Mouse (Mus musculus) myocyte (in vitro differentiated cells): ENCODE data around the gene Dlg2.

ENCODE experiments used
- CEBPB ChIP-seq: IDR thresholded peaks from 2 replicates; pipeline ENCODE4 v1.6.1; 2011; ENCODE audit warnings: mild to moderate bottlenecking, moderate library complexity; ENCODE audit not compliant: poor library complexity, insufficient read depth, severe bottlenecking
- E2F4 ChIP-seq: IDR thresholded peaks from one replicate; pipeline ENCODE4 v1.6.1; 2011; ENCODE audit warnings: mild to moderate bottlenecking, control low read depth, moderate library complexity; ENCODE audit not compliant: insufficient read depth
- MAX ChIP-seq: IDR thresholded peaks from one replicate; pipeline ENCODE4 v1.6.1; 2011; ENCODE audit warnings: low read depth, mild to moderate bottlenecking, control low read depth
- MYOD1 ChIP-seq, 3 experiments: IDR thresholded peaks; one replicate each; pipeline ENCODE4 v1.6.1; 2011; ENCODE audit warnings: control low read depth in 2 of 3, low read depth in 2 of 3, mild to moderate bottlenecking in 2 of 3, moderate library complexity in 1 of 3; ENCODE audit not compliant: insufficient read length in 2 of 3, control insufficient read depth in 1 of 3
- MYOG ChIP-seq, 3 experiments: IDR thresholded peaks; one replicate each; pipeline ENCODE4 v1.6.1; 2011; ENCODE audit warnings: control low read depth in 2 of 3, low read depth in 2 of 3, mild to moderate bottlenecking in 2 of 3; ENCODE audit not compliant: insufficient read length in 2 of 3, control insufficient read depth in 1 of 3, insufficient read depth in 1 of 3
- POLR2A ChIP-seq: IDR thresholded peaks from one replicate; pipeline ENCODE4 v1.6.1; 2011; ENCODE audit warnings: low read depth, mild to moderate bottlenecking, control low read depth, moderate library complexity; ENCODE audit not compliant: insufficient read length
- REST ChIP-seq: IDR thresholded peaks from one replicate; pipeline ENCODE4 v1.6.1; 2011; ENCODE audit warnings: mild to moderate bottlenecking, control low read depth, moderate library complexity; ENCODE audit not compliant: insufficient read depth, insufficient read length
- SRF ChIP-seq: IDR thresholded peaks from one replicate; pipeline ENCODE4 v1.6.1; 2011; ENCODE audit warnings: low read depth; ENCODE audit not compliant: control insufficient read depth, insufficient read length
- TCF12 ChIP-seq: IDR thresholded peaks from one replicate; pipeline ENCODE4 v1.6.1; 2011; ENCODE audit warnings: mild to moderate bottlenecking, control low read depth; ENCODE audit not compliant: poor library complexity, insufficient read depth, severe bottlenecking
- USF1 ChIP-seq: IDR thresholded peaks from one replicate; pipeline ENCODE4 v1.6.1; 2011; ENCODE audit warnings: low read depth, mild to moderate bottlenecking, control low read depth, moderate library complexity

- no peak for TF ChIP-seq POLR2A
- no peak for TF ChIP-seq MYOD1 (IDR thresholded peaks at IDR 0.05; ENCODE audit: control insufficient read depth in 1 of 3, insufficient read length in 2 of 3, low read depth in 2 of 3)
- TF ChIP-seq USF1, result no peak
- TF ChIP-seq CEBPB, result no peak
- TF ChIP-seq MAX, result no peak
- no peak for TF ChIP-seq E2F4
- no peak for TF ChIP-seq TCF12
- no peak for TF ChIP-seq REST
- TF ChIP-seq SRF, result no peak
- TF ChIP-seq MYOG (IDR thresholded peaks at IDR 0.05; ENCODE audit: control insufficient read depth in 1 of 3, insufficient read depth in 1 of 3, insufficient read length in 2 of 3, low read depth in 2 of 3), result no peak
Observed at GRCm38 (mm10) chr7:91414749-91415148, 938.3 kb downstream of the Dlg2 start.
